Mouse (Mus musculus): ENCODE results near the gene Gm5478. TPM values are rescaled to one million over a fixed set of nuclear protein-coding genes. Genes with fewer than 3 reads are reported as not detected.
"Not testable (repeated sequence)": the region's sequence is repeated elsewhere in the genome, so short reads cannot be mapped to it uniquely, and the experiment has no call there.

Gm5478 gene
- not detected in 2 replicates for total RNA-seq (2012; rRNA removed)
- not detected for polyA plus RNA-seq (2012; ENCODE audit: insufficient read depth in 1 of 2, insufficient read length in 2 of 2, low read depth in 1 of 2, low replicate concordance in 2 of 2, missing spikeins in 1 of 2)

GRCm38 (mm10) chr15:101647280-101647679, at the start of gene Gm5478:
Gene Gm5478 (minus strand): TSS chr15:101647380.
- no peak for TF ChIP-seq MYB (IDR thresholded peaks at IDR 0.05; ENCODE audit: low read depth, low read length)
- TF ChIP-seq POLR2A (IDR thresholded peaks at IDR 0.05; ENCODE audit: control insufficient read depth in 1 of 2, insufficient read depth in 1 of 2, low read depth in 1 of 2, low read length in 2 of 2, poor library complexity in 1 of 2), result no peak
- TF ChIP-seq GABPA (IDR thresholded peaks at IDR 0.05; ENCODE audit: low read depth, low read length), result no peak
- no peak for TF ChIP-seq ZC3H11A (IDR thresholded peaks at IDR 0.05; ENCODE audit: low read depth, low read length)
- no peak for TF ChIP-seq ZMIZ1 (IDR thresholded peaks at IDR 0.05; ENCODE audit: low read depth, low read length)
- TF ChIP-seq MXI1 (IDR thresholded peaks at IDR 0.05; ENCODE audit: low read depth, low read length), result no peak
- no peak for TF ChIP-seq E2F4 (IDR thresholded peaks at IDR 0.05; ENCODE audit: borderline replicate concordance, low read depth, low read length)
- no peak for TF ChIP-seq ETS1 (IDR thresholded peaks at IDR 0.05; ENCODE audit: low read depth, low read length)
- TF ChIP-seq POLR2AphosphoS2 (IDR thresholded peaks at IDR 0.05; ENCODE audit: low read length), result no peak
- no peak for TF ChIP-seq POLR2AphosphoS5 (IDR thresholded peaks at IDR 0.05; ENCODE audit: borderline replicate concordance, low read depth, low read length)
- no peak for TF ChIP-seq TAL1 (IDR thresholded peaks at IDR 0.05; ENCODE audit: low read length)
- TF ChIP-seq MAFK (IDR thresholded peaks at IDR 0.05; ENCODE audit: borderline replicate concordance, low read depth, low read length), result no peak
- no peak for TF ChIP-seq MAZ (IDR thresholded peaks at IDR 0.05; ENCODE audit: low read depth, low read length)
- no peak for TF ChIP-seq NELFE (IDR thresholded peaks at IDR 0.05; ENCODE audit: low read depth, low read length)
- TF ChIP-seq ZNF384 (IDR thresholded peaks at IDR 0.05; ENCODE audit: low read depth, low read length), result no peak
- TF ChIP-seq MAX (IDR thresholded peaks at IDR 0.05; ENCODE audit: low read length), result no peak
- Histone ChIP-seq H3K27ac (ENCODE audit: control insufficient read depth, low read depth, low read length) (no peak within 1 kb of the TSS), H3K79me2 (ENCODE audit: control insufficient read depth, insufficient read depth, low read length, poor library complexity) (no peaks in the 10 kb centered on the region), H3K9ac (ENCODE audit: control insufficient read depth, low read depth, low read length, poor library complexity, severe bottlenecking) (no peak within 1 kb of the TSS), H3K36me3 (ENCODE audit: control insufficient read depth in 1 of 2, insufficient read depth in 2 of 2, low read length in 2 of 2) (no peaks in the 10 kb centered on the region), H3K4me1 (ENCODE audit: control insufficient read depth in 1 of 2, insufficient read depth in 2 of 2, low read length in 2 of 2) (no peaks in the 10 kb centered on the region), H3K27me3 (ENCODE audit: control insufficient read depth in 1 of 2, insufficient read depth in 2 of 2, low read length in 2 of 2) (no peaks in the 10 kb centered on the region; a peak in 1 of 4 replicates), H3K4me3 (ENCODE audit: control insufficient read depth in 1 of 2, insufficient read depth in 1 of 2, low read depth in 2 of 2, low read length in 2 of 2) (no peak within 1 kb of the TSS), H3K9me3 (replicated peaks; ENCODE audit: insufficient read depth, low read length) (no peaks in the 10 kb centered on the region)
- no peak for DNase-seq (ENCODE audit: low read depth, low spot score)

GRCm38 (mm10) chr15:101694207-101694606, 47.0 kb upstream of the Gm5478 start, which contains the start of gene Krt6a:
Gene Krt6a (minus strand): TSS chr15:101694307.
- H3K27me3 ChIP-seq (ENCODE audit: control insufficient read depth in 1 of 2, insufficient read depth in 2 of 2, low read length in 2 of 2), result no peaks in the 10 kb centered on the region
- no peaks in the 10 kb centered on the region for H3K4me1 ChIP-seq (ENCODE audit: control insufficient read depth in 1 of 2, insufficient read depth in 2 of 2, low read length in 2 of 2)
- TF ChIP-seq POLR2AphosphoS2 (IDR thresholded peaks at IDR 0.05; ENCODE audit: low read length) (no peak), GABPA (IDR thresholded peaks at IDR 0.05; ENCODE audit: low read depth, low read length) (no peak), ZMIZ1 (IDR thresholded peaks at IDR 0.05; ENCODE audit: low read depth, low read length) (no peak), TBP (IDR thresholded peaks at IDR 0.05; ENCODE audit: low read depth, low read length) (no peak), ZNF384 (IDR thresholded peaks at IDR 0.05; ENCODE audit: low read depth, low read length) (no peak), USF2 (IDR thresholded peaks at IDR 0.05; ENCODE audit: borderline replicate concordance in 1 of 2, insufficient read depth in 1 of 2, low read depth in 1 of 2, low read length in 2 of 2) (no peak), POLR2AphosphoS5 (IDR thresholded peaks at IDR 0.05; ENCODE audit: borderline replicate concordance, low read depth, low read length) (no peak), CHD2 (IDR thresholded peaks at IDR 0.05; ENCODE audit: low read length) (no peak), MXI1 (IDR thresholded peaks at IDR 0.05; ENCODE audit: low read depth, low read length) (no peak), RCOR1 (IDR thresholded peaks at IDR 0.05; ENCODE audit: low read depth, low read length) (no peak)
- no peak within 1 kb of the TSS for H3K9ac ChIP-seq (ENCODE audit: control insufficient read depth, low read depth, low read length, poor library complexity, severe bottlenecking)
- no peaks in the 10 kb centered on the region for H3K79me2 ChIP-seq (ENCODE audit: control insufficient read depth, insufficient read depth, low read length, poor library complexity)
- no peaks in the 10 kb centered on the region for H3K36me3 ChIP-seq (ENCODE audit: control insufficient read depth in 1 of 2, insufficient read depth in 2 of 2, low read length in 2 of 2)
- DNase-seq (ENCODE audit: low read depth, low spot score), result no peak
- no peaks in the 10 kb centered on the region for H3K9me3 ChIP-seq (replicated peaks; ENCODE audit: insufficient read depth, low read length)
- no peak within 1 kb of the TSS for H3K27ac ChIP-seq (ENCODE audit: control insufficient read depth, low read depth, low read length)
- H3K4me3 ChIP-seq (ENCODE audit: control insufficient read depth in 1 of 2, insufficient read depth in 1 of 2, low read depth in 2 of 2, low read length in 2 of 2), result no peak within 1 kb of the TSS

GRCm38 (mm10) chr15:101690460-101690859, 43.3 kb upstream of the Gm5478 start:
- not testable (repeated sequence) for H3K9me3 ChIP-seq (replicated peaks; ENCODE audit: insufficient read depth, low read length); H3K27ac ChIP-seq (ENCODE audit: control insufficient read depth, low read depth, low read length); H3K79me2 ChIP-seq (ENCODE audit: control insufficient read depth, insufficient read depth, low read length, poor library complexity); H3K4me1 ChIP-seq (ENCODE audit: control insufficient read depth in 1 of 2, insufficient read depth in 2 of 2, low read length in 2 of 2); H3K4me3 ChIP-seq (ENCODE audit: control insufficient read depth in 1 of 2, insufficient read depth in 1 of 2, low read depth in 2 of 2, low read length in 2 of 2); H3K27me3 ChIP-seq (ENCODE audit: control insufficient read depth in 1 of 2, insufficient read depth in 2 of 2, low read length in 2 of 2); H3K36me3 ChIP-seq (ENCODE audit: control insufficient read depth in 1 of 2, insufficient read depth in 2 of 2, low read length in 2 of 2); H3K9ac ChIP-seq (ENCODE audit: control insufficient read depth, low read depth, low read length, poor library complexity, severe bottlenecking); DNase-seq (ENCODE audit: low read depth, low spot score)
